Mouse (Mus musculus): ENCODE data around the gene Syt11. TPM values are rescaled to one million over a fixed set of nuclear protein-coding genes. Genes with fewer than 3 reads are reported as not detected.

Syt11 gene
- polyA plus RNA-seq, 1 experiment, result 29.2 TPM

DNA sequence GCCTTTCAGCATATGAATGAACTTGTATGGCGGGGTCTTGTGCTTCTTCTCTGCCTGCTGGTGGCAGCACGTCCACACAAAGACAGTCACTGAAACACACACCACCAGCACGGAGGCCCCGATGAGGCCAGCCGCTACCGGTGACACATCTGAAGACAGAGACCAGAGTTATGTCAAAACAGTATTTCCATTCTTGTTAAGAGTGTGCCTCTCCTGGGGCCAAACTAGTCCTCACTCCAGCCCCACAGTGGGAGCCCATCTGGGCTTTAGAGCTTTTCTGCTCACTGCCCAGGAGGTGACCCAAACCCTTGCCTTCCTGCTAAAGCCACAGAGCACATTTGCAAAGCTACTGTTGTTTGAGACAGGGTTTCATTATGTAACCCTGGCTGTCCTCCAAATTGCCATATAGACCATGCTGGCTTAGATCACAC is 12.5 kb downstream of the Syt11 start:
- Histone ChIP-seq H3K4me3 (ENCODE audit: insufficient read depth, low read length) (no peak overlapping the region), H3K4me1 (ENCODE audit: control insufficient read depth, insufficient read depth, low read length) (no peaks in the 10 kb centered on the region), H3K27ac (ENCODE audit: insufficient read depth, low read length) (no peak overlapping the region)
- TF ChIP-seq CTCF (IDR thresholded peaks at IDR 0.05; ENCODE audit: borderline replicate concordance, insufficient read depth, low read length) (no peak), POLR2A (IDR thresholded peaks at IDR 0.05; ENCODE audit: low read depth, low read length) (no peak)

DNA sequence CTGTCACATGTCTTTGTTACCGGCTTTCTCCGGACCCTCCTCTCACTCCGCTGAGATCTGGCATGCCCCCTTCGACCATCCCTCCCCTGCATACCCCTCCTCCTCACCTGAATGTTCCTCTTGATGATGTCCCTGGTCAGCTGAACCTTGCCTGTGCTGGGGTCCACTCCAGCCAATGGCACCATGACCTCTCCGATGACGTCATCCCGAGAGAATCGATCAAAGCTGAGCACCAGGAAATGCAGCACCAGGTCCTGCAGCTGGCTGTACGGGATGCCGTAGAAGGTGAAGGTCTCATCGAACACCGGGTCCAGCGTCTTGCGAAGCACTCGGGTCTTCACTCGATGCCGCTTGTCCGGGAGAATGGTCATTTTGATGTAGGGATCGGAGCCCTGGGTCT is 13.3 kb downstream of the Syt11 start:
- H3K27ac ChIP-seq (ENCODE audit: insufficient read depth, low read length), result no peak overlapping the region
- no peak overlapping the region for H3K4me3 ChIP-seq (ENCODE audit: insufficient read depth, low read length)
- TF ChIP-seq CTCF (IDR thresholded peaks at IDR 0.05; ENCODE audit: borderline replicate concordance, insufficient read depth, low read length) (no peak), POLR2A (IDR thresholded peaks at IDR 0.05; ENCODE audit: low read depth, low read length) (no peak)
- peaks cover 2% of the 10 kb centered on the region; the same call in 1 of the 2 replicates for H3K4me1 ChIP-seq (ENCODE audit: control insufficient read depth, insufficient read depth, low read length)

GRCm38 (mm10) chr3:88758045-88758500 is 16.9 kb downstream of the Syt11 start:
- peaks cover 14% of the 10 kb centered on the region for H3K4me1 ChIP-seq (ENCODE audit: control insufficient read depth, insufficient read depth, low read length)
- no peak for TF ChIP-seq CTCF (IDR thresholded peaks at IDR 0.05; ENCODE audit: borderline replicate concordance, insufficient read depth, low read length)
- TF ChIP-seq POLR2A (IDR thresholded peaks at IDR 0.05; ENCODE audit: low read depth, low read length), result no peak
- H3K4me3 ChIP-seq (ENCODE audit: insufficient read depth, low read length), result no peak overlapping the region
- H3K27ac ChIP-seq (ENCODE audit: insufficient read depth, low read length), result peak overlapping the region; percentile 49

- peak overlapping the region; percentile 42; the same call in 1 of the 2 replicates for H3K27ac ChIP-seq (ENCODE audit: insufficient read depth, low read length)
- no peak for TF ChIP-seq CTCF (IDR thresholded peaks at IDR 0.05; ENCODE audit: borderline replicate concordance, insufficient read depth, low read length)
- TF ChIP-seq POLR2A (IDR thresholded peaks at IDR 0.05; ENCODE audit: low read depth, low read length), result no peak
Measured at GRCm38 (mm10) chr3:88756276-88756675, 18.7 kb downstream of the Syt11 start.

GRCm38 (mm10) chr3:88755541-88755940 is 19.4 kb downstream of the Syt11 start:
- Histone ChIP-seq H3K4me3 (ENCODE audit: insufficient read depth, low read length) (no peak overlapping the region), H3K27ac (ENCODE audit: insufficient read depth, low read length) (no peak overlapping the region), H3K4me1 (ENCODE audit: control insufficient read depth, insufficient read depth, low read length) (peaks cover 14% of the 10 kb centered on the region)
- no peak for TF ChIP-seq POLR2A (IDR thresholded peaks at IDR 0.05; ENCODE audit: low read depth, low read length)
- TF ChIP-seq CTCF (IDR thresholded peaks at IDR 0.05; ENCODE audit: borderline replicate concordance, insufficient read depth, low read length), result no peak

More at GRCm38 (mm10) chr3:88756276-88756675, 18.7 kb downstream of the Syt11 start:
- peaks cover 14% of the 10 kb centered on the region for H3K4me1 ChIP-seq (ENCODE audit: control insufficient read depth, insufficient read depth, low read length)
- no peak overlapping the region for H3K4me3 ChIP-seq (ENCODE audit: insufficient read depth, low read length)

DNA sequence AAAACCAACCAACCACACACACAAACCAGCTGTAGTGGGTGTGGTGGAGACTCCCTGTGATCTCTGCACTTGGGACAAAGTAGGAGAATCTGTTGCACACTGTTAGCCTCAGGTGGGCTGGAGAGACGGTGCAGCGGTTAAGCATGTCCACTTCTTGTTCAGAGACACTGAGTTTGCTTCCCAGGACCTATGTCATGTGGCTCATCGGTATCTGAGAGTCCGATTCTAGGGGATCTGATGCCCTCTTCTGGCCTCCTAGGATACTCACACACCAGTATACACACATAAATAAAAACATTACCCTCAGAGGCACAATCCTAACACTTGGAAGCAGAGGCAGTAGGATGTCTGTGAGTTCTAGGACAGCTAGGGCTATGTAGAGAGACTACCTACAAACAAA is 20.7 kb downstream of the Syt11 start:
- Histone ChIP-seq H3K4me3 (ENCODE audit: insufficient read depth, low read length) (no peak overlapping the region), H3K27ac (ENCODE audit: insufficient read depth, low read length) (no peak overlapping the region), H3K4me1 (ENCODE audit: control insufficient read depth, insufficient read depth, low read length) (peaks cover 14% of the 10 kb centered on the region)
- TF ChIP-seq POLR2A (IDR thresholded peaks at IDR 0.05; ENCODE audit: low read depth, low read length) (no peak), CTCF (IDR thresholded peaks at IDR 0.05; ENCODE audit: borderline replicate concordance, insufficient read depth, low read length) (no peak)

- TF ChIP-seq CTCF (IDR thresholded peaks at IDR 0.05; ENCODE audit: borderline replicate concordance, insufficient read depth, low read length), result no peak
- TF ChIP-seq POLR2A (IDR thresholded peaks at IDR 0.05; ENCODE audit: low read depth, low read length), result no peak
- H3K27ac ChIP-seq (ENCODE audit: insufficient read depth, low read length), result no peak overlapping the region
- H3K4me3 ChIP-seq (ENCODE audit: insufficient read depth, low read length), result no peak overlapping the region
- no peaks in the 10 kb centered on the region for H3K4me1 ChIP-seq (ENCODE audit: control insufficient read depth, insufficient read depth, low read length)
Measured at GRCm38 (mm10) chr3:88746871-88747231, 28.1 kb downstream of the Syt11 start.

GRCm38 (mm10) chr3:88746139-88746870 is 28.7 kb downstream of the Syt11 start:
- H3K4me3 ChIP-seq (ENCODE audit: insufficient read depth, low read length), result no peak overlapping the region
- no peaks in the 10 kb centered on the region for H3K4me1 ChIP-seq (ENCODE audit: control insufficient read depth, insufficient read depth, low read length)
- H3K27ac ChIP-seq (ENCODE audit: insufficient read depth, low read length), result no peak overlapping the region
- TF ChIP-seq POLR2A (IDR thresholded peaks at IDR 0.05; ENCODE audit: low read depth, low read length) (no peak), CTCF (IDR thresholded peaks at IDR 0.05; ENCODE audit: borderline replicate concordance, insufficient read depth, low read length) (no peak)

GRCm38 (mm10) chr3:88745534-88745933 is 29.4 kb downstream of the Syt11 start:
- Histone ChIP-seq H3K27ac (ENCODE audit: insufficient read depth, low read length) (no peak overlapping the region), H3K4me3 (ENCODE audit: insufficient read depth, low read length) (no peak overlapping the region), H3K4me1 (ENCODE audit: control insufficient read depth, insufficient read depth, low read length) (no peaks in the 10 kb centered on the region)
- TF ChIP-seq POLR2A (IDR thresholded peaks at IDR 0.05; ENCODE audit: low read depth, low read length), result no peak
- no peak for TF ChIP-seq CTCF (IDR thresholded peaks at IDR 0.05; ENCODE audit: borderline replicate concordance, insufficient read depth, low read length)

DNA sequence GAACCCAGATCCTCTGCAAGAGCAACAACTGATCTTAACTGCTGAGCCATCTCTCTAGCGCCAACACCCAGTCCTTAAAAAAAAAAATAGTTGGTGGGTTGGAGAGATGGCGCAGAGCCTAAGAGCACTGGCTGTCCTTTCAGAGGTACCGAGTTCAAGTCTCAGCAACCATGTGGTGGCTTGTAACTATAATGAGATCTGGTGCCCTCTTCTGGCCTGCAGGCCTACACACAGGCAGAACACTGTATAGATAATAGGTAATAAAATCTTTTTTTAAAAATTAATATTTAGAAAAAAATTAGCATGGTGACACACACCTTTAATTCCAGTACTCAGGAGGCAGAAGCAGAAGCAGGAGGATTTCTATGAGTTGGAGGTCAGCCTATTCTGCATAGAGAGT is 34.8 kb downstream of the Syt11 start:
- Histone ChIP-seq H3K4me3 (ENCODE audit: insufficient read depth, low read length) (no peak overlapping the region), H3K27ac (ENCODE audit: insufficient read depth, low read length) (no peak overlapping the region), H3K4me1 (ENCODE audit: control insufficient read depth, insufficient read depth, low read length) (no peaks in the 10 kb centered on the region; the same call in 1 of the 2 replicates)
- TF ChIP-seq POLR2A (IDR thresholded peaks at IDR 0.05; ENCODE audit: low read depth, low read length) (no peak), CTCF (IDR thresholded peaks at IDR 0.05; ENCODE audit: borderline replicate concordance, insufficient read depth, low read length) (no peak)

Data from embryonic fibroblast, embryonic 13.5 days (primary cell).